Mouse (Mus musculus) heart, embryonic 10.5 days (tissue): Measurements from ENCODE around the gene Sike1. TPM values are rescaled to one million over a fixed set of nuclear protein-coding genes. Genes with fewer than 3 reads are reported as not detected.
A peak's percentile ranks its signal among the peaks of the same experiment; 100 is the strongest.

ENCODE experiments used
- DNase-seq: peaks from one replicate; pipeline ENCODE4 v3.0.0-alpha.2; 2017; ENCODE audit warnings: low spot score
- H3K27ac ChIP-seq: fragments of 300-500 bp; sonication (generic); 2 replicates; pipeline ENCODE4 v1.5.1; 2016; ENCODE audit warnings: mild to moderate bottlenecking
- H3K27me3 ChIP-seq: fragments of 300-500 bp; sonication (generic); 2 replicates; pipeline ENCODE4 v1.6.1; 2016; ENCODE audit warnings: mild to moderate bottlenecking; ENCODE audit not compliant: poor library complexity, insufficient read depth, severe bottlenecking
- H3K36me3 ChIP-seq: fragments of 300-500 bp; sonication (generic); 2 replicates; pipeline ENCODE4 v1.6.1; 2016; ENCODE audit warnings: mild to moderate bottlenecking, moderate library complexity
- H3K4me1 ChIP-seq: fragments of 300-500 bp; sonication (generic); 2 replicates; pipeline ENCODE4 v1.6.1; 2016; ENCODE audit warnings: mild to moderate bottlenecking
- H3K4me3 ChIP-seq: fragments of 300-500 bp; sonication (generic); 2 replicates; pipeline ENCODE4 v1.5.1; 2016; ENCODE audit warnings: mild to moderate bottlenecking, moderate library complexity
- H3K9me3 ChIP-seq: fragments of 300-500 bp; sonication (generic); 2 replicates; pipeline ENCODE4 v1.6.1; 2016; ENCODE audit warnings: mild to moderate bottlenecking, moderate library complexity
- WGBS: fragments of 180-500 bp; shearing (Covaris S2); methylation state at CpG from one replicate; pipeline ENCODE4 v1.1.7; 2016; 5-methylcytosine and 5-hydroxymethylcytosine counted together
- polyA plus RNA-seq: library from polyadenylated mRNA; unstranded; fragments of >200 nt; fragmentation: Nextera tagmentation; extraction: Ambion mirVana; gene quantifications from 2 replicates; pipeline ENCODE4 v1.2.1, GENCODE M21; 2016

The Sike1 gene
- polyA plus RNA-seq, 1 experiment from 2014 or later: 67.2 TPM

DNA sequence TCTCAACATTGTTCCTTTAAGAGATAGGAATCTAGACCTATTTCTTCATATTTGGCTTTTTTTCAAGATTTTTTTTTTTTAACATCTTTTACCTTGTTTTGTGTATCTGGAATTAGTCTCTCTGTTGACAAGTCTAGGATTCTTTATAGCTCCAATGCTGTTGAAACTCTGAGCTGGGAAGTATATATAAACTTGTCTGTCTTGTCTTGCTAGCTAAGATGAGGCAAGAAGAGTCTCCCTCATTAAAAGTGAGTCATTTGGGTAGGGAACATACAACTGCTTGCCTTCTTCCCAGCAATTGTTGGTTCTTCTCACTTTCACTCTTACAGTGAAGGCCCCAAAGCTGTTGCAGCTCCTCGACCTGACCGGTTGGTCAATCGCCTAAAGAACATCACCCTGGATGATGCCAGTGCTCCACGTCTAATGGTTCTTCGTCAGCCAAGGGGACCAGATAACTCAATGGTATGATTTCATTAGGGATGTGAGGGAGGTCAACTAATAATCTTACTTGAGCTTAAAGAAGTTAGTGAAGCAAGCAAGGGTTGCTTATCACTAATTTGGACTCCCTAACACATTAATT is 60.6 kb downstream of the Sike1 start:
- Histone ChIP-seq H3K36me3 (peaks cover 72% of the 10 kb centered on the region), H3K9me3 (no peaks in the 10 kb centered on the region), H3K27me3 (no peaks in the 10 kb centered on the region), H3K4me3 (no peak overlapping the region), H3K4me1 (0 out of 2 replicates have a peak, but pooled peaks cover 4% of the 10 kb centered on the region), H3K27ac (no peak overlapping the region)
- WGBS: 89% methylated on average over 5 of the region's 5 CpGs
- peak; percentile 67 for DNase-seq

DNA sequence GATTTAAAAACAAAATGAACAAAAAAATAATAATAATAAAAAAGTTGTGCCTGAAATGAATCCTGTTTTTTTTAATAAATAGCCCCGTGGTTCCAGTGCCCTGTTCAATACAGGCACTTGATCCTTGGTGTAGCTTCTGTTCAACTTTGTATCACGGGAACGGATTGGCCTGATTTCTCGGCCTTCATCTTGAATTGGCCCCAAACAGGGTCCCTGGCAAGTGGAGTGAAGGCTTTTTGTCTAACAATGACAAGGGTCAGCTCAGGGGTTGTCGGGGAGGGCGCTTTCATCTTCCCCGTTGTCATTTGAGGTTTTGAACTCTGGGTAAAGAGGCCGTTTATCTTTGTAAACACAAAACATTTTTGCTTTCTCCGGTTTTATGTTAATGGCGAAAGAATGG is 62.2 kb downstream of the Sike1 start:
- H3K27ac ChIP-seq: peak overlapping the region; percentile 98
- DNase-seq: no peak
- H3K4me1 ChIP-seq: 0 out of 2 replicates have a peak, but pooled peaks cover 4% of the 10 kb centered on the region
- H3K36me3 ChIP-seq: peaks cover 73% of the 10 kb centered on the region
- H3K9me3 ChIP-seq: no peaks in the 10 kb centered on the region
- H3K4me3 ChIP-seq: peak overlapping the region; percentile 85
- H3K27me3 ChIP-seq: no peaks in the 10 kb centered on the region
- WGBS: 6% methylated on average over 10 of the region's 10 CpGs

Other genes with a start within 250 kb of the Sike1 start
- gene Tshb, start 213.0 kb upstream of the Sike1 start, polyA plus RNA-seq: 0.10 TPM in 2 replicates
- gene Sycp1, start 59.6 kb upstream of the Sike1 start, polyA plus RNA-seq: not detected in 2 replicates
- 0.16 and 5.2 TPM in 2 replicates for gene Nr1h5, start 31.6 kb upstream of the Sike1 start, polyA plus RNA-seq
- gene Csde1, start 24.7 kb downstream of the Sike1 start, polyA plus RNA-seq: 352 and 387 TPM in 2 replicates
- 109 and 122 TPM in 2 replicates for gene Nras, start 62.6 kb downstream of the Sike1 start, polyA plus RNA-seq
- gene Ampd1, start 78.3 kb downstream of the Sike1 start, polyA plus RNA-seq: not detected in 2 replicates
- gene Dennd2c, start 106.9 kb downstream of the Sike1 start, polyA plus RNA-seq: 3.4 and 4.4 TPM in 2 replicates
- 150 and 186 TPM in 2 replicates for gene Bcas2, start 175.9 kb downstream of the Sike1 start, polyA plus RNA-seq